Mouse (Mus musculus) cerebellum, adult 9-10 months (tissue): ENCODE measurements at regions not wholly inside any gene's neighbourhood (a gene's known extent, or its start where the extent isn't known, plus 50 kb on each side); places are given as distances from the start of the nearest gene placed in this dataset.
"Not testable (repeated sequence)": the region's sequence is repeated elsewhere in the genome, so short reads cannot be mapped to it uniquely, and the experiment has no call there.

Source experiments
- DNase-seq: peaks from one replicate; pipeline ENCODE4 v3.0.0; 2022

DNA sequence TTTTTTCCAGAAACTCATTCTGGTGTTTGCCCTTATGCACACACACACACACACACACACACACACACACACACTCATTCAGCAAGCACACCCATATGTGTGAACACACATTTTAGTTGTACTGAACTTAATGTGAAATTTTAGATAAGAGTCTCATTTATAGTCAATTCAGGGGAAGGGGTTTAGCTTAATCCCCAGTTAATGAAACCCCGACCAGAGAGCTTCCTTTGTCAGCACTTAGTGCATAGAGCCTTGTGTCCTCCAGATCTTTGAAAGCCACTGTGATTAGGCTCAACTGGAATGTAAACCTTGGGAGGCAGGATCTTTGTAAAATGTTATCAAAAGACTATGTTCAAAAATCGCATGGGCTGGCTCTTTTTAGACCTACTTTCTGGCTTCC, 53.4 kb downstream of the Rps12 start:
- DNase-seq: no peak

DNA sequence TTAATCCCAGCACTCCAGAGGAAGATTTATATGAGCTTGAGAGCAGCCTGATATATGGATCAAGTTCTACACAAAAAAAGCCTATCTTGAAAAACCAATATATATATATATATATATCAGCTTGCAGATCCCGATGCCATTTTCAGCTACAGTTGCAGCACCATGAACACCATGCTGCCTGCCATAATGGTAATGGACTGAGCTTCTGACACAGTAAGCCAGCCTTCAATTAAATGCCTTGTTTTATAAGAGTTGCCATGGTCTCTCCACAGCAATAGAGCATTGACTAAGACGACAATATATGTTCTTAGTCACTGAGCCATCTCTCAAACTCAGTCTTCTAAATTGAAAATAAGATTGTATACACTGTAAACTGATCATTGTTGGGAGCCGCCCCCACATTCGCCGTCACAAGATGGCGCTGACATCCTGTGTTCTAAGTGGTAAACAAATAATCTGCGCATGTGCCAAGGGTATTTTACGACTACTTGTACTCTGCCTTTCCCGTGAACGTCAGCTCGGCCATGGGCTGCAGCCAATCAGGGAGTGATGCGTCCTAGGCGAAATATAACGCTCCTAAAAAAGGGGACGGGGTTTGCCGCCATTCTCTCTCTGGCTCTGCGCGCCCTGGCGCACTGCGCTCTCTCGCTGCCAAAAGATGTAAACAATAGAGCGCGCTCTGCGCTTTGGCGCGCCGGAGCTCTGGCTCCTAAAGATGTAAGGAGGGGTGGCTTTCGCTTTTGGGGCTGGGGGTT, 60.9 kb downstream of the Rps12 start:
- DNase-seq: not testable (repeated sequence)

DNA sequence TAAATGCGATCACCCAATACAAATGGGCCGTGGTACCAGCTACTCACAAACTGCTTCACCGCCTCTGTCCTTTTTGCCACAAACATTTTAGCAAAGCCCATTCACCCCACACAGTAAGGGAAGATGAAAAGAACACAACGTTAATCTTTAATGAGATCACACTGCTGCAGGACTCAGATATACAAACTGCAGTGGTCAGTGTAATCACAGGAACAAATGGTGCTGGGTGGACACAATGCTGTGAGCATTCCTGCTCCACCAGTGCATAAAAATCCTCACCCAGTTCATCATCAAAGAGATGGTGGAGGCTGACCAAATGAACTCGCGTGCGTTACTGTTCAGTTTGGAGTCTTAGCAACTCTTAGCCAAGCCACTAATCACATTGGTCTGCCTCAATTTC, 69.0 kb downstream of the Rps12 start:
- DNase-seq: no peak

DNA sequence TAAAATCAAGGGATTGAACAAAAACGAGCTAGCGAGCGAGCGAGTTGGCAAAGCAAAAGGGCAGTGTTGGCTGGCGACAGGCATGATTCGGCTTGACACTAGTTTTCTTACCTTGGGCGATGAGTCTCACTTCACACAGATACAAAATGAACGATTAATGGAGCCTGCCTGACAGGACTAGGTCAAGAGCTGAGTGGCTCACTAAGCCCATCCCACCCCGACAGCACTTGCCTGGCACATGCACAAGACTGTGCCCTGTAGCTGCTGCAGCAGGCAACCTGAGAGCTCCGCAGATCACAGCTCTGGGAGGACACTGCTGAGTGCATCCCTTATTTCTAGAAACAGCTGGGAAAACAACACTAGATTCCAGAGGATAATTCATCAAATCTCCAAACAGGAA, 71.6 kb downstream of the Rps12 start:
- no peak for DNase-seq

DNA sequence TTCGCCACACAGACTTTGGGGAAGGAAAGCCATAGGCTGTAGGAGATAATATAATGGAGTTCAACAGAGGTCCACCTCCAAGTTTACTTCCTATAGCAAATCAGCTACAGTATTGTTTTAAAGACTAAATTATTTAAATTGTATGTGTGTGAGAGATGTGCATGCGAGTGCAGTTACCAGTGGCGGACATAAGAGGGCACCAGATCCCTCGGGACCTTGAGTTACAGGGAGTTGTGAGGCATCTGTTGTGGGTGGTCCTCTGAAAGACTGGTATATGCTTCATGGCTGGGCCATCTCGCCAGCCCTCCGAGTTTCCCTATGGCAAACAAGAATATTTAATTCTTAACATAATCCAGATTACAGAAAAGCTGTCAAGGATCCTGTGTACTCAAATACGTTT, 72.0 kb downstream of the Rps12 start:
- no peak for DNase-seq

DNA sequence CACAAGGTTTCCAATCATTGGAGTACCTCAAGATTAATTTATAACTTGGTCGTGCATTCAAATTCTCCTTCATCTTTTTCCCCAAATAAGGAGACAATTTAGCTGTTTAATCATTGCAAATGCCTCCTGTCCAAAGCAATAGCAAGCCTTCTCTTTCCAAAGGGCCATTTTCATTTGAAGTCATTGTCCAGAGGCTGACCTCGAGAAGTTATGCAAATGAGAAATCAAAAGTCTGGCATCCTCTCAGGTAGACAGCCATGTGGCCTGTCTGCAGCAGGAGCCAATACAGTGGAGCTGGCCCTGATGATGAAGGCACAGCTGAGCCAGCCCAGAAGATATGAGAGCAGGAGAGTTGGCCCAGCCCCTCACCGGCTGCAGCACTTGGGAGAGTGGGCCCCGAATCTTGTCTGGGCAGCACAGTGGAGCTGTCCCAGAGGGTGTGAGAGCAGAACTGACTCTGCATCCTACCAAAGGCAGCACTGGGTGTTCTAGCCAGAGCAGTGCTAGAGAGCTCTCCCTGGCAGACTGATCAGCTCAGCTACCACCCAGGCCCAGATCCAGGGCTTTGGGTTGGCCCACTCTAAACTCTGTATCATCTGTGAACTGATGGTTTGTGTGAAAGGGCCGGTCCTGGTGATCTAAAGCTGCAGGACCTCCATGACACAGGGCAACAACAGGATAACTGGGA, 74.2 kb downstream of the Rps12 start:
- no peak for DNase-seq

DNA sequence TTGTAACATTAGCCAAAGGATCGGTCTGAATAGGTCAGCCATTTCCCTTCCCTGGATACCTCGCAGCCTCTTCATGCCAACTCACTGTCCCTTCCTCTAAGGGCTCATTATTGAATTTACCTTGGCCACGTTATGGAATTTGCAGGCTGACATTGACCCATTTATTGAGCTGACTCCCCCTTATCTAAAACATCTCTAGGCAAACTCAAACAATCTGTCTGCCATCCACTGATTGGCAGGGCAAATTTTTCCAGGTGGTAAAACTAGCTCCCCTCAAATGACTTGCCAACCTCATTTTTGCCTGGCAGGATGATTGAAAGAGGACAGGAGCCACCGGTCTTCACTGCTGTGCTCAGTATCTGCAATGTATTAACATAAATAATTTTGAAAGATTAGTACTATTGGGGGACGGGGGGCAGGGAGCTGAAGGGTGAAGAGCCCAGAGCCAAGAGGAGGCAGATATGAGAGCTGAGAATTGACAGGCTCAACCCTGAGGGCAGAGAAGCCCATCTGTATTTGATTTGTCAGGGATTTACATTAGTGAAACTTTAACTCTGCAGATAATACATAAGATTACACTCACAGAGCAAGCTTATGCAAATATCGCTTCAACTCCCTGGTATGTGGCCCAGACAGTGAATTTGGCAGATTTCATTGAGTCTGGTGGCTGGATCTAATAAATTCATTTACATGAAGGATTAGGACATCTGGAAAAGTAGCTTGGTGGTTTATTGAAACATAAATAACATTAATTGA, 75.5 kb downstream of the Rps12 start:
- DNase-seq: no peak

DNA sequence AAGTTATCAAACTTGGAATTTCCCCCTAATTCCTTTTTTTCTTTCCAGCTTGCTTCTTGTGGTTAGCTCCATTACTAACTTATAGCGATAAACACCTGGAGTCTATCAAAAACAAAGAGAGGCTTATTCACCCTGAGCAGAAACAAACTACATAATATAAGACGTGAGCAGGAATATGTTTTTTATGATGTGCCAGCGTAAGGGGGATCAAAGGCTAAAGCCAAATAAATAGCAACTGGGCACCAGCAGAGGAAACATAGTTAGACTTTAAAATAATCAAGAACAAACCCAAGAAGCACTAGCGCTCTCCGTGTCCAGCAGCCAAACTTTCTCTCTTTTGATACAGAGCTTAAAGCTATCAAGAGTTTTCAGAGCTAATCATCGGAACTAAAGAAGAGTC, 76.1 kb downstream of the Rps12 start:
- no peak for DNase-seq

DNA sequence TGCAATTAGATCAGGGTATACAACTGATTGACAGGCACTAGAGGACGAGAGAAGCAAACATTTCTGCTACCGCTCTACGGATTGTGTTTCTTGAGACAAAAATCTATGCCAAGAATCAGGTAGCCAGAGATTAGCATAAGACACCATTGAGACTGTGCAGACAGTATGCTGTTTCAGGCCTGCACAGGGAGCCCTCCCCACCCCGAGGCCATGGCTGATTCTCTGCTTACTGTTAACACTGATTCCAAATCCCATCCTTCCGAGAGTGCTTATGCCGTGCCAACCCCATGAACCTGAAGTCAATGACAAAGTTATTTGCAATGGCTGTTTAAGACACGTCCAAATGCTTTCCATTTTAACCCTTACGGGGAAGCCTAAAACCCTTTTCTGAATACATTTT, 78.8 kb downstream of the Rps12 start:
- no peak for DNase-seq

DNA sequence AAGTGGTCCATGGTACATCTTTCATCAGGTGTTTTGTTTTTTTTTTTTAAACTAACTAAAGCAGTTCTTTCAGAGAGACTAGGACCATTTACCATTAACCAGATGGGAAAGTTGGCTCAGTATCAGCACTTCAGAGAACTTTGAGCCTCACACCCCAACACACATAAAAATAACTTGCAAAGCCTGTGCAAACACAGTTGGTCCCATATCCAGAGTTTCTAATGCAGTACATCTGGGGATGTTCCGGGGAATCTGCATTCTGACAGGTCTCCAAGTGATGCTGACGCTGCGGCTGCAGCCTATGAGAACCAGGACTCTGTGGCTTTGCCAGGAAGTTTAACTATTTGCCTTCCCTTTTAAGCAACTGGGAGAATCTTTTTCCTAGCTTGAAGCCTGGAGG, 79.9 kb downstream of the Rps12 start:
- DNase-seq: no peak

DNA sequence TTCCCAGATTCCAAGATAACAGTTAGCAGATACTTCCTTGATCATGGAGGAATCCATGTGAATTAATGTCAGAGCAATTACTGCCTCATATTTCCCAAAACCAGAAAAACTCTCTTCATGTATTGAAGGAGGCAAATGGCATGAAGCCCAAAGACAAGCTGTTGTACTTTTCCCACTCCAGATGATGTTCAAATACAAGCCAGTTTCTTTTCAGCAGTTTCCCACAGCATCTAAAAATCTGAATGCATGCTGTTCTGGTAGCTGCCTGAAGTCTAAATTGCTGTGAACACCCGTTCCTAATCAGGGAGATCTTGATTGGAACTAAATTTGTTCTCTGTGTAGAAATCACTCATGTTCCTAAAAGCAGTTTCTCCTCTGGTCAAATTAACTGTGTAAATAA, 83.0 kb downstream of the Rps12 start:
- no peak for DNase-seq

DNA sequence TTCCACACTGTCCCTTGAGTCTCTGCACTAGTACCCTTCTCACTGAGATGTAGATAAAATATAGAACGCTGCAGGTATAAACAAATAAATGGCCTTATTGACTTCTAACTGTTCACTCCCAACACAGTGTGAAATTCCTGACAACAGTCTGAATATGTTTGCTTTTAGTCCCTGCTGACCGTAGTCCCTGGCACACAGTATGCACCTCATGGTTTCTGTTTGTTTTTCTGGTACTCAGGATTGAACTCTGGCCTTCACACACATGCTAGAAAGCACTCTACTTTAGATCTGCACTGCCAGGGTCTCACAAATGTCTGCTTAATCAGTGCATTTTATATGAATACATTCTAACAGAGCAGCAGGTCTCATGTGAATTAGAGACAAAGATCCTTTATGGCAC, 95.8 kb downstream of the Rps12 start:
- no peak for DNase-seq

DNA sequence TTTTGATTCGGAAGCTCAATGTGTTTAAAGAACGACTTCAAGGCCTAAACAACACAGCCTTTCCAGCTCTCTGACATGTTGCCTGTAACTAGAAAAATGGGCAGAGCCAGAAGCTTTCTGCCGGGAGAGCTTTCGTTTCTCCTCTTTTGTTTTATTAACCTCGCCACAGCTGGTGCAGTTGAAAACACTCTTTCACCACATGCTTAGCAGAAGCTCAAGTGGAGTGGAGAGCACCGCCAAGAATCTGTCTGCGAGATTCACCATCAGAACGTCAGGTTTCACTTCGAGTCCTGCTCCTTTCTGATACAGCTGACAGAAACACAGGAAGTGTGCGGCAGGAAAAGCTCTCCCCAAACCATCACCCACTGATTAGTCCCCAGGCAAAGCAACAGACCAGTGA, 100.1 kb downstream of the Rps12 start:
- DNase-seq: no peak

DNA sequence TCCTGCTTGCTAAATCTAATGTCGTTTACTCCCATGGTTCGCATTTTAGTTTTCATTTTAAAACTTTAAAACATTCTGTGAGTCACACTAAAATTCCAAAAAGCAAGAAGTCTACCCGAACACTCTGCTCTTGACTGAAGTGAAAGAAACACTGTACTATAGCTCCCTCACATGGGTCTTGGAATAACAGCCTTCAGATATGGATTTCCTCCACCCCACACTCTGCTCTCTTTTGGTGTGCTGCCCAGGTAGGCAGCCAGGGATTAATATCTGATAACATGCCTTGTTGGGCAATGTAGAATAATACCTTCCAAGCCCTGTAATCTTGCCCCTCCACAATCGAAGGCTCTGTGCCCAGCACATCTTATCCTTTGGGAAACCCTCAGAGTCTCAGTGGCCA, 104.0 kb downstream of the Rps12 start:
- DNase-seq: no peak

DNA sequence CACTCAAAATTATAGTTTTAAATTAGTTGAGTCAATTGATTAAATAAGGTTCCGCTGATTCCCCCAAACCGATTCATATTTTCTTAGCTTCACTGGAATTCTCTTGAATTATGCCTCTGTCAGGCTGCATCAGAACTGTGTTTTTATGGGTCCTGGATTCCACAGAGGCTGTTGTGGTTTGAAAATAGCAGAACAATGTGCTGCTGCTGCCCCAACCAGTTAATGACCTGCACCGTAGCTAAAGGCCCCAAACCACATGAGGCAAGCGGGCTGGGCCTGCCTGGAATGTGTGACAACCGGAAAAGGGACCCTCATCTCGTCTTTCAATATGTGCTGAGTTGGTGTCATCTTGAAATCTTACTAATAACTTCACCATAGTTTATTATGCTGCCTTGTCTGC, 111.2 kb downstream of the Rps12 start:
- no peak for DNase-seq

DNA sequence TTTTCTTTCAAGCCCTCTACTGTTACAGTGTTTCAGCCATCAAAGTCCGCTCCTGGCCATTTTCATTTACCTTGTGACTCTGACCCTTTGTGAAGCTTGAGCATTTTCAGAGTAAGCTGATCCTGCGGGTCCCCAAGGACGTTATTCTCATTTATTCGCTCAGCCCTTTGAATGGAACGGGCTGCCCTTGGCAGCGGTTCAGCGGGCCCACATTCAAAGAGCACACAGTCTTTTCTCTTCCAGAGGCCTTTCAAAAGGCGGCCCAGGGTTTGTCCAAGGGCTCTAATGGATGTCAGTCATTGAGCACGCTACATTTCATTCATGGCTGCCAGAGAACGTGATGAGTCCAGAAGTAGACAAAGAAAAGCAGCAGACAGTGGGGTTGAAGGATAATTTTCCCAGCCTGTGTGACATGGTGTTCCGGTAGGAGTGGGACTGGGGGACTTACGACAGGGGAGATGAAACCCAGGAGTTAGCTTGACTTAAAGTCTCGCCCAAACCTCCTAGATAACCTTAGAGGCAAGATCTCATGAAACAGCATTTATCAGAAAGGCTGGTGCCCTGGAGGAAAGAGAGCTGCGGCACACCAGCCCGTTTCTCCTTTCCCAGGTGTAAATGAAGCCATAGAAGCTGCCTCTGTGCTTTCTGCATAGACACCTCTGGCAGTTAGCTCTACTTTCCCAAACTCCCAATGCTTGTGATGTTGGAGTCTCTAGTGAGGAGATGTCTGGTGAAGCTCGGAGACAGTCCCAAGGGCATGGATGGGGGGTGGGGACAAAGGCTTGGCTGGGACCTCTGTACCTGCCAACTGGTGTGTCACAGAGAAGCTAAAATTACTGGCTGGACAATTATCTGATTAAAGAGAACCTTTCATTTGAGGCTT, 112.2 kb downstream of the Rps12 start:
- peak; percentile 4 for DNase-seq

DNA sequence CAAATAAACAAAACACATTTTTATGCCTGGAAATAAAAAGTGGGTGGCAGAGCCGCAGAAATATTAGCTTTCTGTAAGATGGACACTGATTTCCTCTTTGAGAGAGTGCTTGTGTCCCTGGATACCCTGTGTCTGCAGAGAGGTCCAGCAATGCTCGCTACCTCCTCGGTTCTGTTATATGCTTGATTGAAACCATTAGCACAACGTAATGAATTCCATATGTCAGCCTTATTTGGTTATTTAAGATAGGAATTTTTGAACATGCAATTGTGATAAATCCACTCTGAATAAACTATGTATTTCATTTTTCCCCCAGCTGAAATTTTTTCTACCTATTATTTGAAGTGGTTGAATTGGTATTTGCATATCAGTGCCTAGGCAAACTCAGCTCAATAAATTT, 114.8 kb downstream of the Rps12 start:
- no peak for DNase-seq

DNA sequence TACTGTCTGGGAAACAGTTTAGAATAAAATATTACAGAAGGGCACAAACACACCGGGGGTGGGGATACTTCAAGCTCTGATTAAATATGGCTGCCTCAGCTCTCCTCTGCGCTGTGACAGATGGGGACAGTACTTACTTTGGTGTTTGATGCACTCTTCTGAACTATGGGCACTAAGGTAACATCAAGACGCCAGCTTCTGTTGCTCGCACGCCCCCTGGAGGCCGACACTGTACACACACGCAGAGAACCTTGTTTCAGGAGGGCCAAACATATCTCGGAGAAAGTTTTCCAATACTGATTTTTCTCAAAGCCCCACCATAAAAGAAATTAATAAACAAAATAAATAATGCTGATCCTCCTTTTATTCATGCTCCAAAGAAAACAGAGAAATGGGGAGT, 115.6 kb downstream of the Rps12 start:
- DNase-seq: peak; percentile 4

DNA sequence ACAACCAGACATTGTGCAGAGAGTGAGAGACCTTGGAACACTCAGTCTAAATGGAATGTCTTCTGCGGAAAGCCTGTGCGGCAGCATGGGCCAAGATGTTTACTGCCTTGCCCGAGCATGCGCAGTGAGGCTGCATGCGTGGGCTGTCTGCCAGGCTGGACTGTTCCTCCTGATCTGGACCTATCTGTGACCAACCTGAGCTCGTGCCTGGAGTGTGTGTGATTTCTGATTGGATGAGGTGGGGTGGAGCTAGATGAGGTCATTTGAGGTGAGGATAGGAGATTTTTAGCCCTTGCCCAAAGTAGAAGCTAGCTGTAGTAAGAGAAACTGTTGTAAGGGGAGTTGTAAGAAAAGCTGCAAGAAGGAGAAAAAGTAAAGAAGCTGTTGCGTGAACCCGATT, 121.2 kb downstream of the Rps12 start:
- DNase-seq: not testable (repeated sequence)

DNA sequence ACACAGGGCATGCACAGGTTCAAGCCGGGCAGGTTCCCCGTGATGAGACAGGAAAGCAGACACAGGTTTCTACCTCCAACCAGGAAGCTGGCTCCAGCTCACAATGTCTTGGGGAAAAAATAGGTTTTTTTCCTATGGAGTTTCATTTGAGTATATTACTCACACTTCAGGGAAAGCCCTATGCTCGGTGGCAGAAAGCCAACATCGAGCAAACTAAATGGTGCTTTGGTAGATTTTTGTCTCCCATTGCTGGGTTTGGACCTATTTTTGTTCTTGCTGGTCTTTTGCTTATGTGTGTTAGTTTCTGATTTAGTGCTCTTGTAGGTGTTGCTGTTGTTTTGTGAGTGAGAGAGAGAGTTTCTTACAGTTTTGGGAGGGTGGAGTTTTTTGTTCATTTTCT, 160.9 kb downstream of the Rps12 start:
- DNase-seq: no peak

DNA sequence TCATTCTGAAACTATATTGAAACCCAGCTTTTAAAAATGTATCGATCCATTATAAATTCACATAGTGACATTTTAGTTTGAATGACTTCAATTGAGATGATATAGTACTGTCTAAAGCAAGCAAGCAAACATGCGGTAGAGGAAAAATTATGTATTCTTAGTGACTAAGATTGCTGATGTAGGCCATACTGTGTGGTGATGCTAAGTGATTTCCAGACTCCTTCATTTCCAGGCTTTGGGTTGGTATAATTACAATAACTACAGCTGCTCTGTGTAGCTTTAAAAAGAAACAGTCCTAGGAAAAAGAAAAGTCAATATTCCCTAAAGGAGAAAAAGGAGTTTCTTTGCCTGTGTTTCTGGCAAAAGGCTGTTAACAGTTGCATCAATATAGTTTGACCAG, 175.0 kb downstream of the Rps12 start:
- DNase-seq: no peak

DNA sequence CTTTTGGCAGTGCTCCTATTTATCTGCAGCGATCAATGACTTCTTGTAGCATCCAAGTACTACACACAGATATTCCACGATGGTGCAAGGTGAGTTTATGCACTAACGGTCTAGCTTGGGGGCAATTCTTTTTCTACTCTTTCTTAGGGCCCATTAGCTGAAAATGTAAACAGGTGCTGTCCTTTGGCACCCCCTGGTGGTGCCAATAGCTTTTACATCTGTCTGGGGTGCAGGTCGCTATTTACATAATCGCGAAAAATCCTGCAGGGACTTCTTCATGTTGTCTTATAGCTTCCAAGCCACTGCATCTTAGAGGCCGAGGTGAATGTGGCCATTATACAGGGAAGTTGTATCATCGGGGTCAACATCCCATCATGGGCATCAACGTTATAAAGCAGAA, 175.9 kb downstream of the Rps12 start:
- peak; percentile 23 for DNase-seq

DNA sequence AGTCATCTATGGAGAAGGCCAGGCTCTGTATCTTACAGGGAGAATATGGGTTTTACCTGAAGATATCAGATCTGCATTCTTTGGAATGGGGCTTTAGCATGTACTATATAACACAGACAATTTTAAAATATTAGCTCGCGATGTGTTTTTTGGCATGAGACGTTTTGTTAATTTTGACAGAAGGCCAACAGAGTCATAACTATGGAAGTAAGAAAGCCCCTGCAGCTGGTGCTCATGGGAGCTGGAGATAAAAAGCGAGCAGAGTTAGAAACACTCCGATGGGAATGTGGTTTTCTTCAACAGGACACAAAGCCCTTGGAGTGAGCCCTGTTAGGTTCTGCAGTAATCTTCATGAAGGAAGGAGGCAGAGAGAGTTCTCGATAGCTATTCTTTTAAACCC, 176.6 kb downstream of the Rps12 start:
- DNase-seq: no peak
